Mouse (Mus musculus) layer of hippocampus, postnatal 25 days (tissue): ENCODE results near the gene Coro6. TPM values are rescaled to one million over a fixed set of nuclear protein-coding genes. Genes with fewer than 3 reads are reported as not detected.

Experiments used
- DNase-seq, 2 experiments: peaks; one replicate each; pipeline ENCODE4 v3.0.0; 2022; ENCODE audit warnings: mixed read lengths in 2 of 2, low spot score in 1 of 2; ENCODE audit errors: extremely low spot score in 1 of 2
- total RNA-seq, 2 experiments: library from RNA; stranded (reverse); gene quantifications; 2 replicates each; pipeline ENCODE4 v1.2.3; 2021

Coro6 gene
- total RNA-seq, 2 experiments from 2014 or later = 10.1 to 16.6 TPM

DNA sequence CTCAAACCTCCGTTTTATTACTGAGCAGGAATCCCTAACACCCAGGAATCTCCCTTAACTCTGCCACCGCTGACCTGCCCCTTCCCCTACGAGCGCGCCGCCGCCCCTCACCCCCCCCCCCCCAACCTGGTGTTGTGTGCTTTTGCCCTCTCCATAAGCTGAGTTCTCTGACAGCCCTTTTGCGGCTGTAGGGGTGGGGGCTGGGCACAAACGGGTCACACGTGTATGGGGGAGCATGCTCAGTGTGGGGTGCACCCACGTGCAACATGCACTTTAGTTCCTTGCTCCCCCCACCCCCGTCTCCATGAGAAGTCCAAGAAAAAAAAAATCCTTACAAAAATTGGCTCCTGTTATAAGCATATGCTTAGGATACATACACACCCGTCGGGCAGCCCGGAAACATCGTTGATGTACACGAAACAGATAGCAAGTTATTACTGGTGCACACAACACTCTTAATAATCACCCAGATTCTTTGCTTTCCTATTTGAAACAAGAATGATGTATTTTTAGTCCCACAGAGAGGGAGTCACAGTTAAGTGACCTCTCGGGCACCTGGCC lies 30.2 kb downstream of the Coro6 start:
- DNase-seq = peak in 1 of 2 experiments; percentile 51

DNA sequence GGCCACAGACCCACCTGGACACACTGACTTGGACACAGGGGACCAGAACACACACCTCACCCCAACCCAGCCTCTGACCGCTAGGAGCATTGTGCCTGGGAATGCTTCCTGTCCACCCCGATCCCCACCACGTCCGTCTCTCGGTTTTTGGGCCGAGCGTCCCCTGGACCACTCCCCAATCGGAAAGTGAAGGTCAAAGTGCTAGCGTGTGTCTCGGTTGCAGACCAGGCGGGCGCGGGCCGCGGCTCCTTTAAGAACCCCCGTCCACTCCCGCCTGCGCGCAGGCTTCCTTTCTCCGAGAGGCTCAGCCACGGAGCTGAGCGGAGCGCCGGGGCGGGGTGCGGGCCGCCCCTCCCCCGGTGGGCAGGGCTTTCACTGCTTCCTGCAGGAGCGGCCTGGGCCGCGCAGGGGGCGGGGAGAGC lies 30.7 kb downstream of the Coro6 start:
- DNase-seq = peak; percentile 77 to 80

DNA sequence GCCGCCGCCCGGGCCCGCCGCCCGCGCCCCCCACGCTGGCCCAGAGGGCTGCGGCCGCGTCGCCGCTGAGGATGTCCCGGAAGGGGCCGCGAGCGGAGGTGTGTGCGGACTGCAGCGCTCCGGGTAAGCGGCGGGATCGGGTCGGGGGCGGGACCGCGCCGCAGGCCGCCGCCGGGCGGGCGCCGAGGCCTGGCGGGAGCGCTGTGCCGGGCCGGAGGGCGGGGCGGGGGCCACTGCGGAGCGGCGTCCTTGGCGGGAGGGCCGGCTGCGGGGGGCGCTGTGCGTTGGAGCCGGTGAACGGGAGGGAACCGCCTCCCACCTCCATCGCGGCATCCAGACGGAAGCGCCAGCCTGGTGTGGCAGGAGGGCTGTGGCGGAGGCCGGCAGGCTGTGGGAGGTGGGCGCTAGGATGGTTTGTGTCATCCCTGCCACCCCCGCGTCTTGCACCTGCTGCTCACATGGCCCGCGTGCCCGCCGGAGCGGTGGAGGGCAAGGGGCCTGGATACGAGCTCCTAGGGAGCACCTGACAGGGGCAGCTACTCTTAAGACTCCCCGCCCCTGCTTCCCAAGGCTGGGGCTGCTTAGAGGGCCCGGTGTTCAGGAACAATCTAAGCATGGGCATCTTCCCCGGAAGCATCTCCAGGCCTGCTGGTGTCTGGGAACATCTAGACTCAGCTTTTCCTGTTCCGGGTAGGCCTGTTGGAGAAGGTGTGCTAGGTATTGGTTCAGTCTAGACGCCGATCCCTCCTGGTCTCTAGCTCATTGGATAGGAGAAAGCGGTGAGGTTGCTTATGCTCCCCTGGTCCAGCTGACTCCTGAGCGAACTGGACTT lies 31.5 kb downstream of the Coro6 start, which contains the start of gene Git1:
Gene Git1 (plus strand): TSS at position 51 of the 832 bp plus-strand sequence.
- peak; percentile 51 to 61 for DNase-seq

DNA sequence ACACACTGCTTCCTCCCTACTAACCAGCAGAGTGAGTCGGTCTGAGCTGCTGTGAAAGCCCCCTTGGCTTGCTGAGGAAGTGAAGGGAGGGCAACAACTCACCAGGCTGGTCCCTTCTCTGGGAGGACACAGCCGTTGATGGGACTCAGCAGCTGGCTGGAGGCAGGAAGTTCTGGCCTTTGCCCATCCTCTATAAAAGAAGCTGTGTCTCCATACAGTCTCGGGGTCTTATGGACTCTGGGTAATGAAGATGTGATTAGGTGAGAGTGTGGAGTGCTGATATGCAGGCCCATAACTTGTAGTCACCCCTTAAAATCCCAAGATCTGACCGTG lies 32.1 kb downstream of the Coro6 start:
- no peak for DNase-seq

DNA sequence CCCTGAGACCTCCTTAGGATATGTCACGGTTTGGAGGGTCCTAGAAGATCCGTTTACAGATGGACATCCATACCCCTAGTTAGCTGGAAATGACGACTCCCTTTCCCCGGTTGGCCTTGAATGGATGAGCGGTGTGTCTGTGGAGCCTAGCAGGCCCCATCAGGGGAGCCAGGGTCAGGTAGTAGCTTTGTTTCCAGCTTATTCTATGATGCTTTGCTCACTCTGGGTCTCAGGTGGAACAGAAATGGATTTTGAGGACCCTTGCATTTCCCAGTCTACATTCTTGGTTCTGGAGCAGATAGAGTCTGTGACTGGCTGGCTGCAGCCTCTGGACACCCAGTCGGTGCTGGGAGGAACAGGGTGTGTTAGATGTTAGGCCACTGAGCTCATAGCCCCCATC lies 32.6 kb downstream of the Coro6 start:
- no peak for DNase-seq

DNA sequence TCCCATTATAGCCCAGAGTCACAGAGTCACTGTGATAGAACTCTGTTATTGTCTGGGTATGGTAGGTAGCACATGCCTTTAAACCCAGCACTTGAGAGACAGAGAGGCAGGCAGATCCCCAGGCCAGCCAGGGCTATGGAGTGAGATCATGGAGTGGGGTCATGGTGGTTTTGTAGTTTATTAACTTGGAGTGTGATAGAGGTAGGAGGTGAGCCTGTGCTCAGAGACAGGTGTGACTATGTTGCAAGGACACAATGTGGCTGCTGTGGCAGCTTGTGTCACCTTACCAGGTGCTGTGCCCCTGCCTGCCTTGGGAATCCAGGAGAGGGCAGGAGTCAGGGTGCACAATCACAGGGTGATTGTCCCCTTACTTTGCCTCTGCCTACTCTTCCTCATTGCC lies 33.3 kb downstream of the Coro6 start:
- DNase-seq = no peak

DNA sequence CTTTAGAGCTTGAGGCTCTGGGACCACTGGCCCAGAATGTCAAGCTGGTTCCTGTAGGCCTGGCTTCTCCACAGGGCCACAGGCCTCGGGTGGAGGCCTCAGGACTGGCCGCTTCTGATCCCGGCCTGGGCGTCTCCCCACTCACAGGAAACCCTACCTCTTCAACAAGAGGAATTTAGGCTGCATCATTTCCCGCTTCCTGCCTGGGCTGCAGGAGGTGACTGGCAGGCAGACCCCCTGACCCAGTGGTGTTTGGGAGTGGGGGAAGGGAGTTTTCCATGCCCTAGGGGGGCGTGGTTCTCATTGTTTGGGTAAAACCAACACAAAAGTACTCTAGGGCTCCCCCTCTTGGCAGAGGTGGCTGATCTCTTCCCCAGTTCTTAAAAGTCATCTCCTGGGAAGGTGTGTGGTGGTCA lies 35.1 kb downstream of the Coro6 start:
- DNase-seq = peak in 1 of 2 experiments; percentile 56

DNA sequence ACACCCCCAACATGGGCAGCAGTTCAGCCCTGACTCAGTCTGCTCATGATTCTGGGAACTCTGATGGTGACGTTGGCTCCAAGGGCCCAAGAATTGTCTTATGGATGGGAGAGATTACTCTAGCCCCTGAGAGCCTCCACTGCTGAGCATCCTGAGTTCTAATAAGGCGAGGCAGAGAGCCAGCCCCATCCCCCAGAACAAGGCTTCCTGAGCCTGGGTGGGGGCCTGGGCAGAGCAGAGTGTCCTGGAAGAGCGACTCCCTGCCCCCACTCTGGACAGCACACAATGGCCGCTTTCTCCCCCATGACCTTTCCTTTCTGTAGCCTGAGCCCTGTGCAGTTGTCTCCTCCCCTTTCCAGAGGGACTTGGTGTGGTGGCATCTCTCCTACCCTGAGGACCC lies 35.6 kb downstream of the Coro6 start:
- no peak for DNase-seq

DNA sequence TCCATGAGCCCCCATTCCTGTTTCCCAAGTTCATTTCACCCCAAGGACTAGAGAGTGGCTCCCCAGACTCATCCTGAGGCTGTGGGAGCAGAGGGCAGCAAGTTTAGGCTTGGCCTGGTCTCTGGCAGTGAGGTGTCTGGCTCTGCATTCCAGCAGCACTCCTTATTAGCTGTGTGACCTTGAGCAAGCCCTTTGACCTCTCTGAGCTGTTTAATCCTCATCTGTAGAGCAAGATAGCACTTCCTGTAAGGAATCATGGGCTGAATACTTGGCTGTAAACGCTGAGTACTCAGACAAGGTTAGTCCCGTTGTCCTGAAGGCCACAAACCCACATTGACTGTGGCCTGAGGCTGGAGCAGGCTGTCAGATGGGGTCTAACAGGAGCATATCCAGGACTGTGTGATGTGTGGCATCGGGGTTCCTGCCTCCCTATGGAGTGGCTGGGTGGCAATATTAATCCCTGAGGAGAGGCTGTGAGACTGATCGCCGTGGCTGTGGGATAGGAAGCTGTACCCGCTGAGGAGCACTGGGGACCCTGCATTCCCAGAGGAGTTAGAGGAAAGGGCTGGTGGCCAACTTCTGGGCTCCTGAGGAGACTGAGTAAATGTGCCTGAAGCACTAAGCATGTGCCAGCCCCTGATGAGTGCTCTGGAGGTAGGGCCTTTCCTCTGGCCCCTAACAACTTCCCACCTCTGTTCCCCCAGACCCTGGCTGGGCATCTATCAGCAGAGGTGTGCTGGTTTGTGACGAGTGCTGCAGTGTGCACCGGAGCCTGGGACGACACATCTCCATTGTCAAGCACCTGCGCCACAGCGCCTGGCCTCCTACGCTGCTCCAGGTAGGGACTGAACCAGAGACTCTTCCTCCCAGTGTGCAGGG lies 36.3 kb downstream of the Coro6 start:
- no peak for DNase-seq

DNA sequence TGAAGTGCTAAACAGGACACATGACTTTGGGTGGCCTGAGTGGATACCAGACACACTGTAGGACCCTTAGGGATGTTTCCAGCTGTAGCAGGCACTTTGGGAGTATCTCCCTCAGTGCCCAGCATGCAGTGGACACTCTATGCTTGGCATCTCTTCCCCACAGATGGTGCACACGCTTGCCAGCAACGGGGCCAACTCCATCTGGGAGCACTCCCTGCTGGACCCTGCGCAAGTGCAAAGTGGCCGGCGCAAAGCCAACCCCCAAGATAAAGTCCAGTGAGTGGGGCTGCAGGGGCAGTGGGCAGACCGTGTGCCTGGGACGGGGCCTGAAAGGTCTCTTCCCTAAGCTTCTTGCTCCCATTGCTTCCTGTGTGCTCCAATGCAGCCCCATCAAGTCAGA lies 37.1 kb downstream of the Coro6 start:
- DNase-seq = no peak

DNA sequence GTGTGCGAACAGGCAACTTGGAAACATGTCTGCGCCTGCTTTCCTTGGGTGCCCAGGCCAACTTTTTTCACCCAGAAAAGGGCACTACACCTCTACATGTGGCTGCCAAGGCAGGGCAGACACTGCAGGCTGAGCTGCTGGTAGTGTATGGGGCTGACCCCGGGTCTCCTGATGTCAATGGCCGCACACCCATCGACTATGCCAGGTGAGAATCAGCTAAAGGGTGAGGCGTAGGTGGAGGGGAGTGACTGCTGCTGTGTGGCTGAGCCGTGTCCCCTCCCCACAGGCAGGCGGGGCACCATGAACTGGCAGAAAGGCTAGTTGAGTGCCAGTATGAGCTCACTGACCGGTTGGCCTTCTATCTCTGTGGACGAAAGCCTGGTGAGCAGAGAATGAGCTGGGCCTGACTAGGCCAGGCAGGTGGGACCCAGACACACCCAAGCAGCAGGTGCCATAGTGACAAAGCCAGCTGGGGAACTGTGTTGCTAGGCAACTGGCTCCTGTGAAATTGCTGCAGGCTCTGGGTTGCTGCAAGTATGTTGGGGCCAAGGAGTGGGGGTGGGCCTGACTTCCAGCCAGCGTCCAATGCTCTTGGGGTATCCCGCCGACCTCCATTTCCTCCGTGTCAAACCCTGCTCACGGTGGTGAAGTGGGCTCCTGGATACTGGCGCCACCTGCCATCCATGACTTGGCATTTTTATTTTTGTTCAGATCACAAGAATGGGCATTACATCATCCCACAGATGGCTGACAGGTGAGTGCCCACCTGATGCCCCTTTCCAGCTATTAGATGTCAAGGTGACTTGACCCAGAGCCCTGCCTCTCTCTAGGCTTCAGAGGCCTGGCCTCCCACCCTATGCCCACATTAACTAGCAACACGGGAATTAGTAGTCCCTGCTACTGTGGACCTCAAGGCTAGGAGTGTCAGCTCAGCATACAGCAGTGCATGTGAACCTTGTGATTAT lies 38.4 kb downstream of the Coro6 start:
- no peak for DNase-seq

DNA sequence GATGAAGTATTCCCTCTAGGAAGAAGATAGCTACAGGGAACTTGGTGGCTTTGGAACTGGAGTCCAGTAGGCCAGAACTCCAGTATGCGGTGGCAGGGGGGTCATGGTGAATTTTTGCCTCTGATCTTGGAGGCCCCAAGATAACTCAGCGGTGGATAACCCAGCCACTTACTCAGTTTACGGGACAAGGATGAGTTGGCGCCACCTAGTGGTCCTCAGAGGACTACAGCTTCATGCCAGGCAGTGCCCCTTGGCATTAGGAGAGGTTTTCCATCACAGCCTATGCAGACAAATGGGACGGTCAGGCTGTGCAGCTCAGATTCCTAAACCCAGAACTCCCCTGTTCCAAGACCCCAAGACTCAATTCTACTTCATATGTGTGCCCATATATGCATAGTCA lies 39.2 kb downstream of the Coro6 start:
- peak in 1 of 2 experiments; percentile 81 for DNase-seq

DNA sequence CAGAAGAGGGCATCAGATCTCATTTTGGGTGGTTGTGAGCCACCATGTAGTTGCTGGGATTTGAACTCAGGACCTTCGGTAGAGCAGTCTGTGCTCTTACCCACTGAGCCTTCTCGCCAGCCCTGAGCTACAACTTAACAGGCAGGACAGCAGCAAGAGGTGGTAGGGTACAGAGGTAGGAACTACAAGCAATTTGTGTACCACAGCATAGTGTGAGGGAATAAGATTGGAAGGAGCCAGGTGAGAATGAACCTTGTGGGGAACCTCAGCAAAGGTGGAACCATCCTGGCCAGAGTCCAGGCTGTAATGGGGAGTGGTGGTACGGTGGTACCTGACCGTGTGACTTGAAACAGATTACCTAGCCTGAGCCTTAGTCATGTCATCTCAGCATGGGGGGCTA lies 39.8 kb downstream of the Coro6 start:
- no peak for DNase-seq

DNA sequence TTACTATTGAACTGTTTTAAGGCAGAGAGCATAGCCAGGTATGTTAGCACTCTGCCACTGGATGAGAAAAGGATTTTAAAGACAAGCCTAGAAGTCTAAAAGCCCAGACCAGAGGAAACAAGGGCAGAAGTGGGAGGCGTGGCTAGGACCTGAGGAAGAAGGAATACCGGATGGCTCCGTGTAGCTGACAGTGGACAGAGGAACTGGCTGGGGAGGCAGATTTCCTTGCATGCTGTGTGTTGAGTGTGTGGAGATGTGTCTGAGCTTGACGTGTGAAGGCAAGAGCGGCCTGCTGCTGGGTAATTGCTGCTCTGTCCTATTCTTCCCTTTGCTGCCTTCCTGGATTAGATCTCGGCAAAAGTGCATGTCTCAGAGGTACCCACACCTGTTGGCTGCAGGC lies 40.3 kb downstream of the Coro6 start:
- no peak for DNase-seq

DNA sequence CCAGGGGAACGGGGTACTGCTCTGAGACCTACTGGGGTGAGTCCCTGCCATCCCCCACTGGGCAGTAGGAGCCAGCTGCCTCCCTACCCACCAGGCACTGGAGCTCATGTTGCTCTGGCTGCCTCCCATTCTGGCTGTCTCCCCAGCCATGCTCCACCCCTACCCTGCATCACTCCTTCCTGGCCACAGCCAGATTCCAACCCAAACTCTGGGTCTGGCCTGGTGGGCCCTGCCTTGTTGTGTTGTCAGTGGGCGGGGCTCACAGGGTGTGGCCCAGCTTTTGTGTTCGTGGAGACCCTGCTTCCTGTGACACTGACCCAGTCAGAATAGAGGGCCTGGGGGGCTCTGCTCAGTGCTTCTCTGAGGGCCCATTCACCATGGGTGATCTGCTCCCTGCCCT lies 41.3 kb downstream of the Coro6 start:
- DNase-seq = no peak

DNA sequence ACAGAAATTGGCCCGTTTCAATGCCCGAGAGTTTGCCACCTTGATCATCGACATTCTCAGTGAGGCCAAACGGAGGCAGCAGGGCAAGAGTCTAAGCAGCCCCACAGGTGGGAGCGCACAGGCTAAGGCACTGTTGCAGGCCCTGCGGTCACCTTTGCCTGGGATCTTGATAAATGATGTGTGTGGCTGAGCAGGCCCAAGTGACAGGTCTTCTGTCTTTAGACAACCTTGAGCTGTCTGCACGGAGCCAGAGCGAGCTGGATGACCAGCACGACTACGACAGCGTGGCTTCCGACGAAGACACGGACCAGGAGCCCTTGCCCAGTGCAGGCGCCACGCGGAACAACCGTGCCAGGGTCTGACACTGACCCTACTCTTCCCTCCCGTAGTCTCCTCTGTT lies 42.2 kb downstream of the Coro6 start:
- DNase-seq = no peak

DNA sequence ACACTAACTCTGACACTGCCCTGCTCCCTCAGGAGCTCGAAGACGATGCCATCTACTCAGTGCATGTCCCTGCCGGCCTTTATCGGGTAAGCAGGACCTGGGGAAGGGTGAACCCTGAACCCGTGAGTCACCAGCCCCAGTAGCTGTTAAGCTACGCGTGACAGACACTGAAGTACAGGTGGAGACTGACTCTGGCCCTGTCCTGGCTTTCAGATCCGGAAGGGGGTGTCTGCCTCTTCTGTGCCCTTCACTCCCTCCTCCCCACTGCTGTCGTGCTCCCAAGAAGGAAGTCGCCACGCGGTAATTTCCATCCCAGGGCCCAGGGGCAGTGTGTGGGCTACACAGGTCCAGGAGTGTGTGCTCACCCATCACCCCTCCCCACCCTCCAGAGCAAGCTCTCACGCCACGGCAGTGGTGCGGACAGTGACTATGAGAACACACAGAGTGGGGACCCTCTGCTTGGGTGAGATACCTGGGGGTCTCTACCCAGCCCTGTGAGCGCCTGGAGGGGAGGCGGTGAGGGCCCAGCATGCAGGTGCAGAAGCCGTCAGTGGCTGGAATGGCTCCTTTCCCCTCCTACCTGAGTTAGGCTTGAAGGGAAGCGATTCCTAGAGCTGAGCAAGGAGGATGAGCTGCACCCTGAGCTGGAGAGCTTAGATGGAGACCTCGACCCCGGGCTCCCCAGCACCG lies 43.2 kb downstream of the Coro6 start:
- DNase-seq = no peak

DNA sequence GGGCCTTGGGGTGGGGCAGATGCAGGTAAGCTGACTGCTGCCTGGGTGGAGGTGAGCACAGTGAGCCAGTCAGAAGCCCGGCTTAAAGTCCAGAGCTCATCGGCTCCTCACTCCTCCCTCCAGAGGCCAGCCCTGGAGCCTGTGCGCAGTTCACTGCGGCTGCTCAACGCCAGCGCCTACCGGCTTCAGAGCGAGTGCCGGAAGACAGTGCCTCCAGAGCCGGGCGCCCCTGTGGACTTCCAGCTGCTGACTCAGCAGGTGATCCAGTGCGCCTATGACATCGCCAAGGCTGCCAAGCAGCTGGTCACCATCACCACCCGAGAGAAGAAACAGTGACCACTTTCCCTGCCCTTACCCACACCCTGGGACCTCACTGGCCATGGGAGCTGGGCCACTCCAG lies 44.1 kb downstream of the Coro6 start:
- DNase-seq = no peak

DNA sequence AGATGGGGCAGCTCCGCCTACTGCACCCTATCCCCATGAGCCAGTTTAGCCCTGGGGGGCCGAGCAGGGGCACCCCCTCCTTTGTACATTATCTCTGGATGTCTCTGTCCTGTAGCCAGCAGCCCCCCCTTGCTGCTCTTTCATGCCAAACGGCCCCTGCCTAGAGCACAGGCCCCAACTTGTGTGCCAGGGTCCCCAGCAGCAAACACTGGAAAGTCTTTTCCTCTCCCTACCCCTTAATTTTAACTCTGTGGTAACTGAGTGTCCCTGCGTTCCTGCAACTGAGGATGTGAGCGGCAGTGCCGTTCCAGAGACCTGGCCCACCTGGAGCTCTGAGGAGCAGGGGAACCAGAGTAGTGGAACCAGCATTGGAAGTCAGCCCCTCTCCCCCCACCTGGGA lies 44.7 kb downstream of the Coro6 start:
- DNase-seq = no peak

DNA sequence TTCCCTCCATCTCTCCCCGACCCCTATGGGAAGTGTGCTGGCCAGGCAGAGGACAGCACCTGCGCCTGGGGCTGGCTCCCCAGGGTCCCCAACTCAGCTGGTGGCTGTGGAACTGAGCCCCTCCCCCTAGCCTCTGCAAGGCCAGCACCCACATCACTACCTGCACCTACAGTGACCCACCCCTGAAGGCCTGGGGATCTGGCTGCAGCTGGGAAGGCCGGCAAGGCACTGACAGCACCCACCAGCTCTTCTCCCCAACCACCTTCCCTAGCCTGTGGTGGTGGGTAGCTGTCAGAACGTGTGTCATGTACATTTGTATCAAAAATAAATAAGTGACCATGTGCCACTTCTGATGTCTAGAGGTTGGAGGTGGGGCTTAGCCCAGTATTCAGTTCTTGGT lies 45.2 kb downstream of the Coro6 start:
- DNase-seq = no peak
